Mouse (Mus musculus) brain, adult 2 months (tissue): ENCODE data around the gene Treh.
A peak's percentile ranks its signal among the peaks of the same experiment; 100 is the strongest.

ENCODE experiments used
- DNase-seq: peaks from one replicate; pipeline ENCODE4 v3.0.0; 2011; ENCODE audit warnings: low read depth, low spot score

The Treh gene

DNA sequence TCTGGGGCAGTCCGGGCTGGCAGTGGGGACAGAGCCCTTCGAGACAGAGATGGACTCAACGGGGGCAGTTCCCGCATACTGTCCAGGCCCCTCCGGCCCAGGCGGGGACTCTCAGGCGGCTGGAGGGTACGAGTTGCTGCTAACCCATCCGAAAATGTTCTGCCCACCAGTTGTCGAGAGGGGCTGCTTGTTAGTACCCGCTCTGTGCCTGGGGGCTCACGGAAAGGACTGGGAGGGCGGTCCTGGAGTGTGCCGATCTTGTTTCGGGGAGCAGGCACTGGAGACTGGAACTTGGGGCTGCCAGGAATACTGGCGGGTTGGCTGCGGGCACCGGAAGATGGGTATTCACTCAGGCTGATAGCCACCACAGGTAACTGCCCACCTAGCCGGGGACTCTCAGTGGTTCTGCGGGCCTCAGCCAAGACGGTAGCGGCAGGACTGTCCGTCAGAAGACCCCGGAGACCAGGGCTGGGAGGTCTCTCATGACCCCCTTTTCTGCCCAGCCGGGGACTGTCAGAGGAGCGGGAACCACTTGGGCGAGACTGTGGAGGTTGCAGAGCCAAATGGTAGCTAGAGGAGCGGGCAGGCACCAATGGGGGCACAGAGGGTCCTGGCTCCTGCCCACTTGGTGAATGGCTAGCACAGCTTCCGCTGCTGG is 42.8 kb downstream of the Treh start:
- DNase-seq: no peak

DNA sequence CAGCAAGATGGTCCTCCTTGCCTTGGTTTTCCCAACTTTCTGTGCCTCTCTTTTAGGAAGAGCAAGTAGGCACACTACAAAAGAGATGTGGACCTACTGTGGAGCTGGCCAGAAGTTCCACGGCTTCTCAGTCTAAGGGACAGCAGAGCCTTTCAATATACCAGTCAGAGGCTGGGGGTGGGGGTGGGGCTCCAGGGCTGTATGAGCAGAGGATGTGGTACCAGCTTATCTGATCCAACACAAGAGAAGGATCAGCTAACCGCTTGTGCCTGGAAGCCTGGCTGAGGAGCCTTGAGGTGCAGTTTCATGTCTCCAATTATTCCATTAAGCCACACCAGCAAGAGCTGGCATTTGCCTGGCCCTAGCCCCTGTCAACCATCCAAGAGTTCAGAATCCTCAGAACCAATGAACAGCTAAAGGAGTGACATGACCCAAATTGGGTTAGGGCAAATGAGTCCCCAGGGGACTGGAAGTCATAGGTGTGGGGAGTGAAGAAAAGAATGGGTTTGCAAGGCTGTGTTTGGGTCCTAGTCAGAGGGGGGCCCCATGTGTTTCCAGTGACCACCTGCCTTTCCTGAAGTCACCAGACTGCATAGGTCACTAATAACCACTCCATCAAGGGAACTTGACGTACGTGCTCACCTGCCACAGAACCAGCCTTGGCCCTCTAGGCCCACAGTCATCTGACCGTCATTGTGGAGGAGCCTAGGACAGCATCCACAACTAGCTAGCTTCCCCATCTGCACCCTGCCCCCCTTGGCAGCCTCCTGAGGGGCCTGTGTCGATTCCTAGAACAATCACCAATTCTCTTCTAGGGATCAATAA is 44.2 kb downstream of the Treh start:
- no peak for DNase-seq

DNA sequence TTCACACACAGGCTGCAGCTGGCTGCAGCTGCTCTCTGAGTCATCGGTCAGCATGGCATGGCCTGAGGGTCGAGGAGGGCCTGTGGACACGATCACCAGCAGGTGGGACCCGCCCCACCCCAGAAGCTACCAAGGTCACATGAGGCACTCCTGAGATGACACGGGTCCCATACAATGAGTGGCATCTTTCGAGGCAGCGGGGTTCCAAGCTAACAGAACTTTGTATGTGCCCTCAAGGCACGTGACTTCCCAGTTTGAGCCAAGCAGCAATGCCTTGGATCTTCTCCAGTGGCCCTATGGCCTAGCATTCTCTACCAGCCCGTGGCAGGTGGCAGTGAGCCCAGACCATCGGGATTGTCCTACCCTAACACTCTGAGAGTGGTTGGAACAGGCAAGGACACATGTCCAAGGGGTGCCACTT is 44.8 kb downstream of the Treh start:
- DNase-seq: peak; percentile 97

DNA sequence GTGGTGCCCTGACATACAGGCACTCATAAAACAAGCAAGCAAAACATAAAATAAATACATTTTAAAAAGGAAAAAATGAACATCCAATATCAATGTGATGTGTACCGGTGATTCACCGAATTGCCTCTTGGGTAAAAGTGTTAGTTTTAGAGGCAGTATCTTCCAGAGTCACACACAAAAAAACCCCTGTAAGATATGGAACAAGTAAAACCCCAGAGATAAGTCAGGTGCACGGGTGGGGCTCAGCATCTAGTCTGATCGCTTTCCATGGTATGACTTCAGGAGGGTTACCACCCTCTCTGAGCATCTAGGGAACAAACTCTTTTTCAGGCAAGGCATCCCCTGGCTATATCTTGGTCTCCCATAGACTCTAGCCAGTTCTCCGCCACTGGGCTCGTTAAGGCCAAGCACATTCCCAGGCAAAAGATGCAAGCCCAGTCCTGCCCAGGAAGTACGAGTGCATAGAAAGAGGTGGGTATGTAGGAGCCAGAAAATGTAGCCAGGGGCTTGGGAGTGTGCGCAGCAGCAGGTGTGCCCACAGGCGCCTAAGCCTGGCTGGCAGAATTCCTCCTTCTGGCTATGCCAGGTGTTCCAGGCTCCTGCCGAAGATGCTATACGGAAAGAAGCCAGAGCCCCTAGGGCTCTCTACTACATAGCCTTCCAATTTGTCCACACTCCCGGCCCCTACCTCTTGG is 46.1 kb downstream of the Treh start:
- DNase-seq: peak; percentile 69

DNA sequence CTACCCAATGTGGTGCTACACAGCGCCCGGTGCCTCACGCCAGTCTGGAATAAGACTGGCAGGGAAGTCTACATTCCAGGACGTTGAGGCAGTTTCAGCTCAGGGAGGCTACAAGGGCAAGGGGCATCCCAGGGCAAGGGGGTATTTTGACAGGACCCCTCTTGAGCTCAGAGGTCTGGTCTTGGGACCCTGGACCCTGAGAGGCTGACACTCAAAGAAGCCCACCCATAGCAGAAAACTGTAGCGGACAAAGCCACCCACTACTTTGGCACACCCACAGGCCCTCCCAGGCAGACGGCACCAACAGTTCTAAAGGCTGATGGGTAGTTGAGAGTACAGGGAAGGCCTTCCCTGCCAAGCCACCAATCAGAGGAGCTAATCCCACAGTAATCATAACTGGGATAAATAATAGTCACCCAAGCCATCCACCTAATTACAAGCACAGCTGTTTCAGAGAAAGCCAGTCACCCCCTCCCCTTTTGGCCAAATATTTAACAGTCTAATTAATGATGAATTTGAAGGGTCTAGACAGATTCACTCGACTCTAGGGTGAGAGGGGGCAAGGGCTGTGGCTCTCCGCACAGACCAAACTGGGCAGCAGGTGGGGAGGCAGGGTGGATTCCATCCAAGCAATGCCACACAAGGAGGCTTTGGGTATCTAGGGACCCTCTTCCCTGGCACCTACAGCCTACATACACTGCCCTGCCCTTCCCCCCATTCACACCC is 46.8 kb downstream of the Treh start:
- no peak for DNase-seq

DNA sequence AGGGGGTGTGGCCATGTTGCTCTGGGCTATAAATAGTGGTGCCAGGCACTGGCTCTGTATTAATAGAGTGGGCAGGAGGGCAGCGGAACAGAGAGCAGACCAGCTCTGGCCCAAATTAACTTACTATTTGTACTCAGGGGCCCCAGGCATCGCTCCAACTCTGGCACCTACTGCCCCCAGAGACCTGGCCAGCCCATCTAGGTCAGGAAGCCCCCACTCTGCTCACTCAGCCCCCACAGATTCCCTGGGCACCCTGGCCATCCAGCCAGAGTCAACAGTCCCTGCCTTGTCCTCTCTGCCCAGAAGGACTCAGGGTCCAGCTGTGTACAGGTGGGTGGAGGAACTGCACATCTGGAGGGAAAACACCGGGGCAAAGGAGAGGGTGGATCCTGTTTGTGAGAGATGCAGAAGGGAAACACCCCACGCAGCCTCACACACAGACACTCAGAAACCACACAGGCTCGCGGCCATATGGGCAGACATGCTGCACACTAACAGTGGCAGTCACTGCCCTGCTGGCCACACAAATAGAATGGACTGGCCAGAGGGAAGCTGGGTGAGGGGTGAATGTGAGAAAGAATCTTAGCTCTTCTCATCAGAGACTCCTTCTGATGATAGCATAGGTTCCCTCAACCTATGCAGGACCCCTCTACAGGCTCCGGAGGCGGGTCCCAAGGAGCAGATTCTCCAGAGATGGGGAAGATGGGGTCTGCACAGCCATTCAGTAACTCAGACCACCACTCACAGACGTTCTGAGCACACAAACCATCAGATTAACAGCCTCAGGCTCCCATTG is 47.5 kb downstream of the Treh start:
- DNase-seq: peak; percentile 82

DNA sequence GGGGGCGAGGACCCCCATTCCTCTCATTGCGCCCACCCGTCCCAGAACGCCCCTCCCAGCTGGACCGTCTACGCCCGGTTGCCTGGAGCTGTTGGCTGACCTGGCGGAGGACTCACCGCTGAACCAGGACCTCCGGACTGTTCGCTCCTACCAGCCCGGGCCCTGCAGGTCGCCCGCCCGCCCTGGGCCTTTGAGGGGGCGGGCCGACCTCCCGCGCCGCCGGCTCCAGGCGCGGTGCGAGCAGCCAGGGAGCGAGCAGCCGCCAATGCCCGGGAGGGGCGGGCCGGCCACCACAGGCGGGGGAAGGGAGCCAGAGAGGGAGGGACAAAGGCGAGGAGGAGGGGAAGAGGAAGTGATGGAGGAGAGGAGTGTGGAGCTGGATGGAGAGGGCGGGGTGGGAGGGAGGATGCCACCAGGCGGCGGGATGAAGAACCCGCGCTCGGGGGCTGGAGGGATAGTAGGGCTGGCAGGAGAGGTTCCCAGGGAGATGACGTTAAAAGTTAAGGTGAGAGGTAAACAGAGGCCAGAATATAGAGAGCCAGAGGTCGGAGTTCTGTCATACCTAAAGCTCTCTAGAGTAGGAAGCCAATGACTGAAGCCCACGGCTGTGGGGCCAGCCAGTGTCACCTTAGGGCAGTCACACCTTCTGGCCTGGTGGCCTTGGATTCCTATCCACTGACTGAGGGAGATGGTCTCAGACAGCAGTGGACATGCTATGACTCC is 48.3 kb downstream of the Treh start:
- peak; percentile 96 for DNase-seq

DNA sequence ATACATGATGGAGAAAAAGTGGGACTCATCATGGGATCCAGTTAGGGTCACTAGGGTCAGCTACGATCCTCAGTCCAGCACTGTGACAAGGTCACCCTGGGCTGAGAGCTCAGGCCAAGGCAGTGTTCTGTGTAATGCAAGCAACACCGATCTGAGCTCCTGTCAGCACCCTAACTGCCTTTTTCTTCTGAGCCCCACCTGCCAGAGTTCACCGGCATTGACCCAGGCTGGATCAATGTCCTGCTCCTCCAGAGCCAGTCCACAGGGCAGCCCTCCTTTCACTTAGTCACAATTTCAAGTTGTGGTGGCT is 48.8 kb downstream of the Treh start:
- no peak for DNase-seq

DNA sequence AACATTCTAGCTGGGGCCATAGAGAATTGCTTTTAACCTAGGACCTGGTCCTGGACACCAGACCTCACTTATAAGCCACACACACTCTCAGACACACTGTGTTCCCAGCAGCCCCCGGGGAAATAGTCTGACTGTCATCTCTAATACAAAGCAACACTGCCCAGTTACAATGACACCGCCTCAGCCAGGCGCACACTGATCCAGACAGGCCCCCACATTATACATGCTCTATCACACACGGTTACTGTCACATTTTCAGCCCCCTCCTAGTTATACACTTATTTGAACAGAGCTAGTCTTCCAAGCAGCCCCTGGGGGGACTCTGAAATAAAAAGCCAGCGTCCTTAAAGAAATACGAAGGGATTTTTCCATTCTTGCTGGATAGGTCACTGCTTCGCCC is 49.5 kb downstream of the Treh start:
- DNase-seq: no peak

DNA sequence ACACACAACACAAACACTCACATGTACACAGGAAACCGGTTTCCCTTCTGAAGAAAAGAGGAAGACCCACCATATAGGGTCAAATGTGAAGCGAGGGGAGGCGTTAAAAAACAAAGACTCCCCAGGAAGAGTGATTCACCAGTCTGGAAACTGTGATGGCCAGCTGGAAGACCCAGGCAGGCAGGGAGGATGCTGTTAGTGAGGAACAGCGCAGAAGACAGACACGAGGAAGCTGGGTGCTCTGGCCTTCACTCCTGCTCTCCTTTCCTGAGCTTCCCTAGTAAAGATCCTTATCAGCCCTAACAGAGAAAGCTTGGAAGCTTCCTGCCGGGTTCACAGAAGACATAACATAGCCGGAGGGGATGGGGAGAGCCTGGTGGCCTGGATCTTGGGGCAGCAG is 50.0 kb downstream of the Treh start:
- DNase-seq: no peak

DNA sequence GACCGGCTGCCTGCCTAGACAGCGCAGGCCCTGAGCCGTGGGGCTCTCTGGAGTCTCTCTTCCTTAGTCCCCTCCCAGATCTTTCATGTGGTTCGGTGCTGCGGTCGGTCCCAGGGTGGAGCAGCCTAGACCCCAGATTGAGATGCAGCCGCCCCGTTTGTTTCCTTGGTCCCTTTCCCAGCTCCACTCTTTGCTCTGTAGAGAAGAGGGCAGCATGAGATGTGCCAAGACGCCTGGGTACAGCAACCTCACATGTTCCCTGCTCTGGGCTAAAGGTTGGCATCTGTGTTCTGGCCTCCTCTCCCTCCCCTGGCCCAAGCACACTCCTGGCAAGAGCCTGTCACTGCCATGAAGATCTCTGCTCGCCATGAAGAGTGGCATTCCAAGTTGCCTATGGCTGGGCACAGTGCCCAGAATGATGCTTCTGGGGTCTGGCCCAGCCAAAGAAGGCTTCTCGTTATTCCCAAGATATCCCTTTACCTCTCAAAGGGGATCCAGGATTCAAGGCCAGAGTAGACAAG is 50.5 kb downstream of the Treh start:
- no peak for DNase-seq

DNA sequence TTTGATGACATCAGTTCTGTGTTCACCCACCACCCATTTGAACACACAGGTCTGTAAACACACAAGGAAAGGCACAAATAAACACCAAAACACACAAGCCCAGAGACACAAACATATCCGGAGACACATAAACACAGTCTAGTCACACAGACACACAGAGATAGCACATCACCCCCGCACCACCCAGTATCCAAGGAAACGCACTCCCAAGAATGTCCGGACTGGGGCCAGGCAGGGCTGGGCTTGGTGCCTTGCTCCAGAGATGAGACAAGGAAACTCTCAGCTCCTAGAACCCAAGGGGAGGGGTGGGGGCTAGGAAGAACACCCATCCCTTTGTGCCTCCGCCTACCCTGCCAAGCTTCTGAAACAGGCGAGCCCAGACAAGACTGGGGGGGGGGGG is 51.2 kb downstream of the Treh start:
- DNase-seq: peak; percentile 87

DNA sequence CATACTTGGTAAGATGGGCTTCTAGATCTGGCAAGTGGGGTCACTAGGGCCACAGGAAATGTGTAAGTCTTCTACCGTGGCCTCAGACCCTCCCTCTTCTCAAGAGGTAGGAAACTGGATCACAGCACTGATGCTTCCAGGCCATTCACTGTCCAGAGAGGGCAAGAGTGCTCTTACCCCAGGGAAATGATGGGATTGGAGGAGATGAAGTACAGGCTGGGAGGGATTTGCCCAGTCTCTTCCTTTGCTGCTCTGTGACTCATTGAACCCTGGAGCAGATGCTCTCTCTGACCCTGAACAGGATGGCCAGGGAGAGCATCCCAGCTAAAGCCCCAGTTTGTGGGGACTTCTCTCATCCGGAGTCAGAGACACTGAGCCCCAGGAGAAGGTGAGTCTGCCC is 51.6 kb downstream of the Treh start:
- DNase-seq: no peak

DNA sequence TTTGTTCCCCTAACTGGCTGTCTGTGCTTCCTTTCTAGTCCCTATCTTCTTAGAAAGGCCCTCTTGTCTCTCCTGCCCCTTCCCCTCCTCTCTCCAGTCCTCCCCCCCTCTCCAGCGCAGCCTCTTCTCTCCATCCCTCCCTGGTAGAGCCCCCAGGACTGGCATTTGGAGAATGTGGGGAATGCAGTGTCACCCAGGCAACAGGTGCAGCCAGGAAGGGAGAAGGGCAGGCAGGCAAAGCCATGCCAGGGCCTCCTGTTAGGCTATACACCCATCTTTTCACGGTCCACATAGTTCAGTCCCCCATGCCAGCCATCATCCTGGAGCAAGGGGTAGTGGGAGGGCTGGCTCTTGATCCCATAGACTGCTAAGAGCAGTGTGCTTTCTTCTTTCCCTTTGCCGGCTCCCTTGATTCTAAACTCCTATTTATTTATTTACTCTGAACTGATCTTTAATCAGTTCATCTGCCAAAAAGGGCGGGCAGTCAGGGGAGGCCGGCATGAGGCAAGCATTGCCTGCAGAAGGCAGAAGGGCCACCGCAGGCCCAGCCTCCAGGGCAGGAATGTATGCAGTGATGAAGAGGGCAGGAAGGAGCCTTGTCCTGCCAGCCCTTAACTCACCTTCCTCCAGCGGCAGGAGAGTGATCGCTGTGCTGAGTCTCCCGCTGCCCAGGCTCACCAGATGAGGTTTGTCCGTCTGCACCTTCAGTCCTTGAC is 53.6 kb downstream of the Treh start:
- no peak for DNase-seq

DNA sequence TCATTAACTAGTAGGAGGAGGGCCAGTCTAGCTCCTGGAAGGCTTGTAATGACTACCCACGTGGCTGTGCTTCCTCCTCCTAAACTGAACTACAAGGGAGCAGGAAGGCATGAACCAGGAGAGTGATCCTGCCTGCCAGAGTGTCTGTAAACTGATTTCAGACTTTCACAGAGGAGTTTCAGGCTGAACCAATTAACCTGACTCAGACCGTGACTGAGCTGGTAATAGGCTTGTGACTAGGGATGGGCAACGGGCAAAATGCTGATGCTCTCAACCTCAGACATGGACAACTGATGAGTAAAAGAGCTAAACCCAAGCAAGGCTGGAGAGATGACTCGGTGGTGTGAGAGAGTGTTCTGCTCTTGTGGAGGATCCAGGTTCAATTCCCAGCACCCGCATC is 54.4 kb downstream of the Treh start:
- DNase-seq: no peak

DNA sequence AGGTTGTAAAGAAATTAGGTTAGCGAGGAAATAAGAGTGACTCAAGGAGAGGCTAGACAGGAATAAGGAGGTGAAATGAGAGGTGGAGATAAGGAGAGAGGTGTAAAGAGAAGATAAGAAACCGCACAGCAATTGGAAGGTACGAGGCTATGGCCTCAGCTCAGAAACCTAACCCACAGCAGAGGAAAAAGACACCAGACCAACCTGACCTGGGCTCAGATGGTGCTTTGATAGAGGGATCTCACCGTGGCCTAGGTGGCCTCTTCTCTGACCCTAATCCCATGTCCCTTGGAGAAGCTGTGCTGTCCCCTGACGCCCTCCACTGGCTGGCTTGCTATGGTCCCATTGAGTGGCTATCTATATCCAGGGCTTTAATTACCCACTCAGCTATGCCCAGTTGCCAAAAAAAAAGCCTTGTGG is 59.1 kb downstream of the Treh start:
- no peak for DNase-seq

DNA sequence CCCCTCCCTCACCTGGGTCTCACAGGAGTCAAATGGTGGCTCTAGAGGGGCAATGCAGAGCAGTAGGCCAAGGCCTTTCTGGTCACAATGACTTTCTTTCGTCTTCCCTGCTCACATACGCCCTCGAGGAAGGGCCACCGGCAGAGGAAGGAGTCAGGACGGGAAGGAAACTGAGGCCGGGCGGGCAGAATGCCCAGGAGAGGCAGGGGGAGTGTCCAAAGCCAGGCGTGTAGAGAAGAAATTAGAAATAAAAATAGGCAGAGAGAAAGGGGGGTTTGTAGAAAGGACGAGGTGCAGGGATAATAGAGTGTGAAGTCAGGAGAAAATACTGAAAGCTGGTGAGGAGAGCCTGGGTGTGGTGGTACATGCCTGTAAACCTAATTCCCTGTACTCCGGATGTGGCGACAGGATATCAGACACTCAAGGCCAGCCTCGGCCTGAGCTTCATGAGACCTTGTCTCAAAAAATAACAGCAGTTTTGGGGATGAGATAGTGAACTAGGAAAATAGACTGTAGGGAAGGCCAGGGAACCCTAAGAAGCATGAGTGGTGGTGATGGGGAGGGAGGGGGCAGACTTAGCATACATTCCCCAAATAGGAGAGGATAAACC is 60.0 kb downstream of the Treh start:
- no peak for DNase-seq

DNA sequence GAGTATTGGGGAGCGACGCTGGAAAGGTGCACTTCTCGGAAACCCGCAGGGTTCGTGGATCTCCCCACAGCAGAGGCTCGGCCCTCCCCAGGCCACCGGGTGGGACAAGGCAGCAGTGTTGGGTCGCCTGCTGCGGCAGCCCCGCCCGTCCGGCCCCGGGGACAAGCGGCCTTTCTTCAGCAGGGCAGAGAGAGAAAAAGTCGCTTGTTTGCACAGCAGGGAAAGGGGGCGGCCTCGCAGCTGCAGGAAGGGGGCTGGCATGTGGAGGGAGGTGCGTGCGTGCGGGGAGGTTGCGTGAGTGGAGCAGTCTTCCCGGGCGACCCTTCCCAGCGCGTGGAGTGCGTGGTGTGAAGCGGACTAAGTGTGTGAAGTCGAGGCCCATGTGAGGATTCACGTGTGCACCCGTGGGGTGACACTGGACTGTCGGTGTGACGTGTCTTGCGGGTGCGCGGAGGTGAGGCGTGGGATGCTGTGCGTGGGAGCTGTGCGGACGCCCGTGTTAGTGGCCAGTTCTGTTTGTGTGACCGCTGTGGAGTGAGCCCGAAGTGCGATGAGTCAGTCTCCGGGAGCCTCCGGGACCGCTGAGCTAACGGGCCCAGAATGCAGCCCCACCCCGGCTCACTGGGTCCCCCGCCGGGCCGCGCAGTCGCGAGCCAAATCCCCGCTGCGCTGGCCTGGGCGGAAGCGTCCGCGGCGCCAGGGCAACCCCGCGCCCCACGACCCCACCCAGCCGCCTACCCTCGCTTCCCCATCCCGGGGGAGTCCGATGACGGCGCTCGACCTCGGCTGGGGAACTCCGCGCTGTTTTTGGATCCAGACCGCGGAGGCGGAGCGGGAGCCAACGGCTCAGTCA is 60.9 kb downstream of the Treh start:
- DNase-seq: peak; percentile 87
